Mouse (Mus musculus) lung, postnatal 4 days (tissue): Measurements from ENCODE around the gene Ccl3.
A peak's percentile ranks its signal among the peaks of the same experiment; 100 is the strongest.

ENCODE experiments used
- DNase-seq, 2 experiments: peaks; one replicate each; pipeline ENCODE4 v3.0.0; 2021

Gene Ccl3

GRCm38 (mm10) chr11:83649305-83649841, at the start of gene Ccl3:
Ccl3 (minus strand) TSS chr11:83649355.
- DNase-seq = no peak

- DNase-seq = no peak
Measured at GRCm38 (mm10) chr11:83692008-83692407, 42.9 kb upstream of the Ccl3 start.

- no peak for DNase-seq
Measured at GRCm38 (mm10) chr11:83689918-83690317, 40.8 kb upstream of the Ccl3 start.

- DNase-seq = no peak
Measured at GRCm38 (mm10) chr11:83675665-83676064, 26.5 kb upstream of the Ccl3 start.

- DNase-seq = no peak
Measured at GRCm38 (mm10) chr11:83671743-83672142, 22.6 kb upstream of the Ccl3 start.

GRCm38 (mm10) chr11:83663532-83663931, 14.4 kb upstream of the Ccl3 start:
- no peak for DNase-seq

- no peak for DNase-seq
Measured at GRCm38 (mm10) chr11:83662204-83662603, 13.0 kb upstream of the Ccl3 start, which contains the start of gene Ccl4. Ccl4 (plus strand) TSS chr11:83662584.

- DNase-seq = no peak
Measured at GRCm38 (mm10) chr11:83658797-83659196, 9.6 kb upstream of the Ccl3 start.

GRCm38 (mm10) chr11:83657508-83657907, 8.4 kb upstream of the Ccl3 start:
- DNase-seq = no peak

GRCm38 (mm10) chr11:83654606-83655005, 5.5 kb upstream of the Ccl3 start:
- DNase-seq = no peak

- DNase-seq = no peak
Measured at GRCm38 (mm10) chr11:83646356-83647149, 2.6 kb downstream of the Ccl3 start.

- no peak for DNase-seq
Measured at GRCm38 (mm10) chr11:83645521-83645920, 3.6 kb downstream of the Ccl3 start, which contains the start of gene Rpl9-ps1. Rpl9-ps1 (minus strand) TSS chr11:83645621.

GRCm38 (mm10) chr11:83641216-83641615, 7.9 kb downstream of the Ccl3 start:
- DNase-seq = no peak

- peak; percentile 53 to 62 for DNase-seq
Measured at GRCm38 (mm10) chr11:83640141-83640540, 9.0 kb downstream of the Ccl3 start.

GRCm38 (mm10) chr11:83639533-83639932, 9.6 kb downstream of the Ccl3 start:
- peak in 1 of 2 experiments; percentile 36 for DNase-seq

GRCm38 (mm10) chr11:83638934-83639333, 10.2 kb downstream of the Ccl3 start:
- no peak for DNase-seq

GRCm38 (mm10) chr11:83636742-83637235, 12.4 kb downstream of the Ccl3 start:
- DNase-seq = no peak

GRCm38 (mm10) chr11:83634898-83635297, 14.3 kb downstream of the Ccl3 start:
- DNase-seq = no peak

GRCm38 (mm10) chr11:83634425-83634824, 14.7 kb downstream of the Ccl3 start:
- no peak for DNase-seq

- no peak for DNase-seq
Measured at GRCm38 (mm10) chr11:83632744-83633143, 16.4 kb downstream of the Ccl3 start.

- DNase-seq = no peak
Measured at GRCm38 (mm10) chr11:83631065-83631464, 18.1 kb downstream of the Ccl3 start.

GRCm38 (mm10) chr11:83630630-83631029, 18.5 kb downstream of the Ccl3 start:
- no peak for DNase-seq

GRCm38 (mm10) chr11:83628808-83629207, 20.3 kb downstream of the Ccl3 start:
- DNase-seq = no peak

- no peak for DNase-seq
Measured at GRCm38 (mm10) chr11:83623586-83623985, 25.6 kb downstream of the Ccl3 start.
